Mouse (Mus musculus) heart, postnatal 0 days (tissue): ENCODE measurements around the gene Gm3285.

Source experiments
- CTCF ChIP-seq: IDR thresholded peaks from 2 replicates; pipeline ENCODE4 v1.5.1; 2016; ENCODE audit warnings: antibody characterized with exemption, control low read depth, low read depth
- EP300 ChIP-seq: IDR thresholded peaks from 2 replicates; pipeline ENCODE4 v1.6.1; 2016; ENCODE audit warnings: antibody characterized with exemption, low read depth

GRCm38 (mm10) chr10:77882553-77882952 lies 20.8 kb downstream of the Gm3285 start:
- TF ChIP-seq CTCF (no peak), EP300 (no peak)
